Mouse (Mus musculus): ENCODE data around the gene Ptgr1. TPM values are rescaled to one million over a fixed set of nuclear protein-coding genes. Genes with fewer than 3 reads are reported as not detected.

The Ptgr1 gene
- polyA plus RNA-seq, 1 experiment = 20.6 TPM

DNA sequence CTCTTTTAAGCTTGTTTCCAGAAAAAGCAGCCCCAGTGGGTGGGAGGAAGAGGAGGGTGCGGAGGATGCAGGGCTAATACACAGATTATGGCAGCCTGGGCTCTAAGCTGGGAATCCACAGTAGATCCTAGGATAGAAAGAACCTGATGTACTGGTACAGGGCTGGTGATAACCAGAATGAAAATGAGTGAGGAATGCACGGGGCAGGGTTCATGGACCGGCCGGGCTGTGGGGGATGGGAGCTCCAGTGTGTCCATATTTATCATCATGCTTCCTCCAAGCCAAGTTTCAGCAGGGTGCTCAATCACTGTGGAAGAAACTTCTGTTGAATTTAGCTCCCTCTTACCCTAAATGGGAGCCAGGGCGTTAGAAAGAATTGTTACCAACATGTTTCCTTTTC lies 10.2 kb upstream of the Ptgr1 start:
- H3K4me2 ChIP-seq (ENCODE audit: low read depth) = no peak overlapping the region
- H3ac ChIP-seq (ENCODE audit: control insufficient read depth, insufficient read length) = no peak overlapping the region
- no peaks in the 10 kb centered on the region for H3K27me3 ChIP-seq (ENCODE audit: control insufficient read depth, insufficient read depth, insufficient read length)
- no peak overlapping the region for H3K4me3 ChIP-seq
- no peaks in the 10 kb centered on the region for H3K36me3 ChIP-seq (ENCODE audit: control insufficient read depth, insufficient read depth)
- no peak for TF ChIP-seq CEBPB (IDR thresholded peaks at IDR 0.05; ENCODE audit: insufficient read depth, poor library complexity, severe bottlenecking)
- TF ChIP-seq TCF3 (IDR thresholded peaks at IDR 0.05; ENCODE audit: insufficient read length, low read depth) = no peak
- no peak for TF ChIP-seq POLR2AphosphoS2 (IDR thresholded peaks at IDR 0.05; ENCODE audit: insufficient read length, low read depth)
- no peak for TF ChIP-seq USF1 (IDR thresholded peaks at IDR 0.05; ENCODE audit: low read depth)
- no peak for TF ChIP-seq SRF (IDR thresholded peaks at IDR 0.05; ENCODE audit: control insufficient read depth, insufficient read length, low read depth)
- TF ChIP-seq E2F4 (IDR thresholded peaks at IDR 0.05; ENCODE audit: insufficient read depth) = no peak
- TF ChIP-seq MYOG (IDR thresholded peaks at IDR 0.05; ENCODE audit: control insufficient read depth in 1 of 3, insufficient read depth in 1 of 3, insufficient read length in 2 of 3, low read depth in 2 of 3) = no peak
- no peak for TF ChIP-seq TCF12 (IDR thresholded peaks at IDR 0.05; ENCODE audit: insufficient read depth, poor library complexity, severe bottlenecking)
- TF ChIP-seq REST (IDR thresholded peaks at IDR 0.05; ENCODE audit: insufficient read depth, insufficient read length) = no peak
- no peak for TF ChIP-seq MAX (IDR thresholded peaks at IDR 0.05; ENCODE audit: low read depth)
- no peak for TF ChIP-seq MYOD1 (IDR thresholded peaks at IDR 0.05; ENCODE audit: control insufficient read depth in 1 of 3, insufficient read length in 2 of 3, low read depth in 2 of 3)
- TF ChIP-seq POLR2A (IDR thresholded peaks at IDR 0.05; ENCODE audit: insufficient read length, low read depth) = no peak
- no peaks in the 10 kb centered on the region for H3K79me2 ChIP-seq (ENCODE audit: control insufficient read depth, insufficient read depth)

DNA sequence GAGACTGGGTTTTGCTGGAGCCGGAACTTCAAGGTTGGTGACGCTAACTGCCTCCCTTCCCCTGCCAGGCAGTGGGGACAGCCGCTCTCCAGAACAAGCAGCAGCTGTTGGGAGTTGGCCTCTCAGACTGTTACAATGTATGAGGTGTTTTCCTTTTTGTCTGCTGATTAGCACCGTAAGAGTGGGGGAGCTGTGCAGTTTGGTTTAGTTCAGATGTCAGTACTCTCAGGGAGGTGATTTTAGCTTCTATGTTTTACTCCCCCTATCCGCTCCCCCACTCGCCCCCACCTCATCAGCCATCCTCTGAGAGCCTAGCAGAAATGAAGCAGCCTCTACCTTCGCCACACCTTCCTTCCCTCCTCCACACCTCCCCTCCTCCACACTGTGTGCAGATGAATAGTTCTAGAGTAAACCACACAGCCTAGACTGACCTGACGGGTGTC lies 8.4 kb upstream of the Ptgr1 start:
- peak in 1 of 3 experiments; percentile 9 for TF ChIP-seq MYOD1 (IDR thresholded peaks at IDR 0.05; ENCODE audit: control insufficient read depth in 1 of 3, insufficient read length in 2 of 3, low read depth in 2 of 3)
- no peak for TF ChIP-seq POLR2AphosphoS2 (IDR thresholded peaks at IDR 0.05; ENCODE audit: insufficient read length, low read depth)
- peak in 1 of 3 experiments; percentile 51 for TF ChIP-seq MYOG (IDR thresholded peaks at IDR 0.05; ENCODE audit: control insufficient read depth in 1 of 3, insufficient read depth in 1 of 3, insufficient read length in 2 of 3, low read depth in 2 of 3)
- H3K27me3 ChIP-seq (ENCODE audit: control insufficient read depth, insufficient read depth, insufficient read length) = no peaks in the 10 kb centered on the region
- H3ac ChIP-seq (ENCODE audit: control insufficient read depth, insufficient read length) = no peak overlapping the region
- H3K4me3 ChIP-seq = no peak overlapping the region
- H3K4me2 ChIP-seq (ENCODE audit: low read depth) = no peak overlapping the region
- H3K36me3 ChIP-seq (ENCODE audit: control insufficient read depth, insufficient read depth) = no peaks in the 10 kb centered on the region
- H3K79me2 ChIP-seq (ENCODE audit: control insufficient read depth, insufficient read depth) = no peaks in the 10 kb centered on the region

GRCm38 (mm10) chr4:58994762-58995161 lies 7.8 kb upstream of the Ptgr1 start, which contains the start of gene Dnajc25:
Gene Dnajc25 (plus strand): TSS chr4:58995062.
- Histone ChIP-seq H3K4me3 (no peak within 1 kb of the TSS), H3K36me3 (ENCODE audit: control insufficient read depth, insufficient read depth) (no peaks in the 10 kb centered on the region), H3K27me3 (ENCODE audit: control insufficient read depth, insufficient read depth, insufficient read length) (no peaks in the 10 kb centered on the region), H3K4me2 (ENCODE audit: low read depth) (no peak within 1 kb of the TSS), H3K79me2 (ENCODE audit: control insufficient read depth, insufficient read depth) (no peaks in the 10 kb centered on the region), H3ac (ENCODE audit: control insufficient read depth, insufficient read length) (no peak within 1 kb of the TSS)
- TF ChIP-seq E2F4 (IDR thresholded peaks at IDR 0.05; ENCODE audit: insufficient read depth) = no peak
- TF ChIP-seq TCF12 (IDR thresholded peaks at IDR 0.05; ENCODE audit: insufficient read depth, poor library complexity, severe bottlenecking) = no peak
- TF ChIP-seq MYOG (IDR thresholded peaks at IDR 0.05; ENCODE audit: control insufficient read depth in 1 of 3, insufficient read depth in 1 of 3, insufficient read length in 2 of 3, low read depth in 2 of 3) = no peak
- no peak for TF ChIP-seq POLR2AphosphoS2 (IDR thresholded peaks at IDR 0.05; ENCODE audit: insufficient read length, low read depth)
- no peak for TF ChIP-seq SRF (IDR thresholded peaks at IDR 0.05; ENCODE audit: control insufficient read depth, insufficient read length, low read depth)

- Histone ChIP-seq H3K27me3 (ENCODE audit: control insufficient read depth, insufficient read depth, insufficient read length) (no peaks in the 10 kb centered on the region), H3K79me2 (ENCODE audit: control insufficient read depth, insufficient read depth) (no peaks in the 10 kb centered on the region), H3ac (ENCODE audit: control insufficient read depth, insufficient read length) (no peak overlapping the region), H3K4me2 (ENCODE audit: low read depth) (no peak overlapping the region), H3K4me3 (no peak overlapping the region), H3K36me3 (ENCODE audit: control insufficient read depth, insufficient read depth) (no peaks in the 10 kb centered on the region)
- TF ChIP-seq E2F4 (IDR thresholded peaks at IDR 0.05; ENCODE audit: insufficient read depth) = no peak
- TF ChIP-seq CEBPB (IDR thresholded peaks at IDR 0.05; ENCODE audit: insufficient read depth, poor library complexity, severe bottlenecking) = no peak
- no peak for TF ChIP-seq SRF (IDR thresholded peaks at IDR 0.05; ENCODE audit: control insufficient read depth, insufficient read length, low read depth)
- no peak for TF ChIP-seq USF1 (IDR thresholded peaks at IDR 0.05; ENCODE audit: low read depth)
- TF ChIP-seq TCF12 (IDR thresholded peaks at IDR 0.05; ENCODE audit: insufficient read depth, poor library complexity, severe bottlenecking) = no peak
- TF ChIP-seq TCF3 (IDR thresholded peaks at IDR 0.05; ENCODE audit: insufficient read length, low read depth) = no peak
- TF ChIP-seq MYOD1 (IDR thresholded peaks at IDR 0.05; ENCODE audit: control insufficient read depth in 1 of 3, insufficient read length in 2 of 3, low read depth in 2 of 3) = no peak
- no peak for TF ChIP-seq POLR2AphosphoS2 (IDR thresholded peaks at IDR 0.05; ENCODE audit: insufficient read length, low read depth)
- no peak for TF ChIP-seq MYOG (IDR thresholded peaks at IDR 0.05; ENCODE audit: control insufficient read depth in 1 of 3, insufficient read depth in 1 of 3, insufficient read length in 2 of 3, low read depth in 2 of 3)
- no peak for TF ChIP-seq MAX (IDR thresholded peaks at IDR 0.05; ENCODE audit: low read depth)
- no peak for TF ChIP-seq POLR2A (IDR thresholded peaks at IDR 0.05; ENCODE audit: insufficient read length, low read depth)
- no peak for TF ChIP-seq REST (IDR thresholded peaks at IDR 0.05; ENCODE audit: insufficient read depth, insufficient read length)
These were observed 5.3 kb upstream of the Ptgr1 start for GRCm38 (mm10) chr4:58992195-58992594.

GRCm38 (mm10) chr4:58990609-58991434 lies 3.9 kb upstream of the Ptgr1 start:
- Histone ChIP-seq H3K27me3 (ENCODE audit: control insufficient read depth, insufficient read depth, insufficient read length) (no peaks in the 10 kb centered on the region), H3K4me2 (ENCODE audit: low read depth) (no peak overlapping the region), H3ac (ENCODE audit: control insufficient read depth, insufficient read length) (no peak overlapping the region), H3K36me3 (ENCODE audit: control insufficient read depth, insufficient read depth) (no peaks in the 10 kb centered on the region), H3K79me2 (ENCODE audit: control insufficient read depth, insufficient read depth) (no peaks in the 10 kb centered on the region), H3K4me3 (no peak overlapping the region)
- TF ChIP-seq POLR2AphosphoS2 (IDR thresholded peaks at IDR 0.05; ENCODE audit: insufficient read length, low read depth) = no peak

Data from myocyte (in vitro differentiated cells).